Mouse (Mus musculus): ENCODE data around the gene Gm20696.

- no peak for TF ChIP-seq CTCF (IDR thresholded peaks at IDR 0.05; ENCODE audit: borderline replicate concordance, extremely low read depth, insufficient read depth, insufficient read length)
- TF ChIP-seq POLR2A (IDR thresholded peaks at IDR 0.05; ENCODE audit: borderline replicate concordance, extremely low read depth, insufficient read depth, insufficient read length, poor library complexity, severe bottlenecking) = no peak
These were observed 10.5 kb downstream of the Gm20696 start for GRCm38 (mm10) chr6:99656088-99656487.

Measured in brain, embryonic 14.5 days (tissue).